Mouse (Mus musculus): ENCODE data around the gene Ubc. TPM values are rescaled to one million over a fixed set of nuclear protein-coding genes. Genes with fewer than 3 reads are reported as not detected.
"Not testable (repeated sequence)": the region's sequence is repeated elsewhere in the genome, so short reads cannot be mapped to it uniquely, and the experiment has no call there.

The Ubc gene
- polyA plus RNA-seq, 1 experiment from 2014 or later, result 1,074 TPM

GRCm38 (mm10) chr5:125395008-125395407 lies 5.0 kb upstream of the Ubc start:
- Histone ChIP-seq H3K27ac (ENCODE audit: low read depth, low read length) (peak overlapping the region; percentile 99), H3K9ac (ENCODE audit: low read depth, low read length) (no peak overlapping the region), H3K36me3 (ENCODE audit: control insufficient read depth, insufficient read depth, low read length) (no peaks in the 10 kb centered on the region), H3K4me1 (replicated peaks; ENCODE audit: control insufficient read depth, insufficient read depth, low read length) (peaks cover 16% of the 10 kb centered on the region), H3K4me3 (ENCODE audit: low read depth, low read length) (no peak overlapping the region), H3K27me3 (ENCODE audit: control insufficient read depth, insufficient read depth, low read length) (no peaks in the 10 kb centered on the region), H3K9me3 (ENCODE audit: control insufficient read depth, low read length) (no peaks in the 10 kb centered on the region), H3K4me2 (replicated peaks; ENCODE audit: low read depth, low read length) (no peak overlapping the region; the same call in 1 of the 2 replicates)
- no peak for ATAC-seq (ENCODE audit: low FRiP score)
- DNase-seq (ENCODE audit: low spot score), result no peak
- WGBS, result 58% methylated on average over 3 of the region's 3 CpGs

DNA sequence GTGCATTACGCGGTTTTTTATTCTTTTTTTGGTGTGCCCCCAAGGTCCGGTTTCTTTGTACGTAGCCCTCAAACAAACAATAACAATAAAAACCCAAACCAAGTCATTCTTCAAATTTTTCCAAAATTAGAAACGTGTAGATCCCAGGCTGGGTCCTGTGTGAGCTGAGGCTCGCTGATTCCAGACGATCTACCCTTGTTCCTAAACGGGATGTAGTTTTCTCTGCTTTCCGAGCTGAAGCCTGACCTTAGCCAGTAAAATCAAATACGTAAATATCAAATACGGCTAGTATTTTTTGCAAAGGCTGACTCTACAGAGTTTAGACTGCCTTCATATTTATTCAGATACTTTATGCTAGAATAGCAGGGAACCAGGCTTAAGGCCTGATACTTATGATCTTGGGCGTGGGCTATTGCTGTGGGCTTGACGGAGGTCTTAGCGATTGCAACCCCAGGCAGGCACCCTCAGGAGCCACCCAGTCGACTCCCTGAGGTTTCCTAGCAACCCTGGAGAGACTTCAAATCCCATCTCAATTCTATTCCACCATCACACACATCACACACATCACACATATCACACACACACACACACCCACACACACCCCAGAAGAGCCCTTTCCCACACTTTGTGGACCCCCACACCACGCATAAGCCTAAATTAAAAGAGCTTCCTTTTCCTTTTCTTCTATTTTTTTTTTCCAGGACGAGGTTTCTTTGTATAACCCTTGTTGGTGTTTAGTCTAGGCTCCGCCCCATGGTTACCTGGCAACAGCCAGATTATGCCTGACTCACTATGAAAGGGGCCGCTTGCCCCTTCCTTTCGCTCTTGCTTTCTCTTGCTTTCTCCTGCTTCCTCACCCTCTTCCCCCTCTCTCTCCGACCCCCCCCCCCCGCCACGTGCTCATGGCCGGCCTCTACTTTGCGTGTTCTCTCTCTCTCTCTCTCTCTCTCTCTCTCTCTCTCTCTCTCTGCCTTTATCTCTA lies 3.9 kb upstream of the Ubc start:
- Histone ChIP-seq H3K9me3 (ENCODE audit: control insufficient read depth, low read length) (no peaks in the 10 kb centered on the region), H3K27me3 (ENCODE audit: control insufficient read depth, insufficient read depth, low read length) (no peaks in the 10 kb centered on the region), H3K4me2 (replicated peaks; ENCODE audit: low read depth, low read length) (peak overlapping the region; percentile 44), H3K4me1 (replicated peaks; ENCODE audit: control insufficient read depth, insufficient read depth, low read length) (peaks cover 16% of the 10 kb centered on the region), H3K9ac (ENCODE audit: low read depth, low read length) (peak overlapping the region; percentile 60), H3K36me3 (ENCODE audit: control insufficient read depth, insufficient read depth, low read length) (no peaks in the 10 kb centered on the region), H3K4me3 (ENCODE audit: low read depth, low read length) (peak overlapping the region; percentile 18; the same call in 1 of the 2 replicates), H3K27ac (ENCODE audit: low read depth, low read length) (peak overlapping the region; percentile 99)
- ATAC-seq (ENCODE audit: low FRiP score), result peak; percentile 73
- peak; percentile 92 for DNase-seq (ENCODE audit: low spot score)
- WGBS, result 19% methylated on average over 20 of the region's 25 CpGs

DNA sequence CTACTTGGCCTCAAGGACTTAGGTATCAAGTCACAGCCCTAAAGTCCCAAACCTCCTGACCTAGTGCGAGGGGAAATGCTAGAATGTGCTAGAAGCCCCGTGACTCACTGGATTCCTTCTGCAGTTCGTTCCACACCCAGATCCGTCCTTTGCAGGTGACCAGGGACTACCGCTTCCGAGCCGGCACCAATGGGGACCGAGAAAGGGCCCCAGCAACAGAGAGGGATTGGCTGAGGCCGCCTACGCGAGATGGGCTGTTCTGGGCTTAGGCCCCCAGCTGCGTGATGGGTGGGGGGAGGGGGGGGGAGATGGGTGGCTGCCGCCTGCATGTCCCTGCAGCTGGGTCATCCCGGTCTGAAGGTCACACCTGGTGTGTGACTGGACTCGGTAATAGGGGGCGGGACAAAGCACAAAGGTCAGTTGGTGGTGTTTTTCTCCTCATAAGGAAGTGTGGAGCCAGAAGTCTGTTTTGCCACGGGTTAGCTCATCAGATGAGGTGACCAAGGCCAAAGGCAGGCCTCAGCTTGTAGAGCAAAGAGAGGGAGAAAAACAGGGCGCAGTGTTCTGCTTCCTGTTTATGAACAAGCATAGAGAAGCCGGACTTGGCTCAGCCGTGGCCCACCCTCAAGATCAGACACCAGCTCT lies 3.1 kb upstream of the Ubc start:
- H3K27me3 ChIP-seq (ENCODE audit: control insufficient read depth, insufficient read depth, low read length), result no peaks in the 10 kb centered on the region
- H3K27ac ChIP-seq (ENCODE audit: low read depth, low read length), result peak overlapping the region; percentile 99
- WGBS, result under 1% methylated on average over 20 of the region's 20 CpGs
- H3K9me3 ChIP-seq (ENCODE audit: control insufficient read depth, low read length), result no peaks in the 10 kb centered on the region
- no peaks in the 10 kb centered on the region for H3K36me3 ChIP-seq (ENCODE audit: control insufficient read depth, insufficient read depth, low read length)
- peak overlapping the region; percentile 44 for H3K4me2 ChIP-seq (replicated peaks; ENCODE audit: low read depth, low read length)
- DNase-seq (ENCODE audit: low spot score) (peak; percentile 95), ATAC-seq (ENCODE audit: low FRiP score) (peak; percentile 91)
- peak overlapping the region; percentile 18; the same call in 1 of the 2 replicates for H3K4me3 ChIP-seq (ENCODE audit: low read depth, low read length)
- peak overlapping the region; percentile 60 for H3K9ac ChIP-seq (ENCODE audit: low read depth, low read length)
- peaks cover 18% of the 10 kb centered on the region for H3K4me1 ChIP-seq (replicated peaks; ENCODE audit: control insufficient read depth, insufficient read depth, low read length)

- H3K36me3 ChIP-seq (ENCODE audit: control insufficient read depth, insufficient read depth, low read length), result no peaks in the 10 kb centered on the region
- peaks cover 18% of the 10 kb centered on the region for H3K4me1 ChIP-seq (replicated peaks; ENCODE audit: control insufficient read depth, insufficient read depth, low read length)
- peak overlapping the region; percentile 60; the same call in 1 of the 2 replicates for H3K9ac ChIP-seq (ENCODE audit: low read depth, low read length)
- 50% methylated on average over 1 of the region's 1 CpGs for WGBS
- no peak overlapping the region for H3K4me3 ChIP-seq (ENCODE audit: low read depth, low read length)
- ATAC-seq (ENCODE audit: low FRiP score) (peak; percentile 6; the same call in 1 of the 2 replicates), DNase-seq (ENCODE audit: low spot score) (no peak)
- no peaks in the 10 kb centered on the region for H3K27me3 ChIP-seq (ENCODE audit: control insufficient read depth, insufficient read depth, low read length)
- H3K4me2 ChIP-seq (replicated peaks; ENCODE audit: low read depth, low read length), result no peak overlapping the region
- peak overlapping the region; percentile 99 for H3K27ac ChIP-seq (ENCODE audit: low read depth, low read length)
- H3K9me3 ChIP-seq (ENCODE audit: control insufficient read depth, low read length), result no peaks in the 10 kb centered on the region
Measured at GRCm38 (mm10) chr5:125392618-125392976, 2.6 kb upstream of the Ubc start.

GRCm38 (mm10) chr5:125392176-125392575 lies 2.2 kb upstream of the Ubc start:
- 94% methylated on average over 4 of the region's 4 CpGs for WGBS
- Histone ChIP-seq H3K27ac (ENCODE audit: low read depth, low read length) (peak overlapping the region; percentile 99), H3K4me1 (replicated peaks; ENCODE audit: control insufficient read depth, insufficient read depth, low read length) (peaks cover 18% of the 10 kb centered on the region)
- H3K36me3 ChIP-seq (ENCODE audit: control insufficient read depth, insufficient read depth, low read length); H3K4me3 ChIP-seq (ENCODE audit: low read depth, low read length); H3K4me2 ChIP-seq (replicated peaks; ENCODE audit: low read depth, low read length); H3K9me3 ChIP-seq (ENCODE audit: control insufficient read depth, low read length); H3K9ac ChIP-seq (ENCODE audit: low read depth, low read length); DNase-seq (ENCODE audit: low spot score); ATAC-seq (ENCODE audit: low FRiP score); H3K27me3 ChIP-seq (ENCODE audit: control insufficient read depth, insufficient read depth, low read length): not testable (repeated sequence)

- ATAC-seq (ENCODE audit: low FRiP score) (no peak), DNase-seq (ENCODE audit: low spot score) (no peak)
- Histone ChIP-seq H3K4me1 (replicated peaks; ENCODE audit: control insufficient read depth, insufficient read depth, low read length) (peaks cover 18% of the 10 kb centered on the region), H3K27me3 (ENCODE audit: control insufficient read depth, insufficient read depth, low read length) (no peaks in the 10 kb centered on the region), H3K9me3 (ENCODE audit: control insufficient read depth, low read length) (no peaks in the 10 kb centered on the region), H3K9ac (ENCODE audit: low read depth, low read length) (no peak overlapping the region), H3K36me3 (ENCODE audit: control insufficient read depth, insufficient read depth, low read length) (no peaks in the 10 kb centered on the region), H3K4me3 (ENCODE audit: low read depth, low read length) (no peak overlapping the region), H3K27ac (ENCODE audit: low read depth, low read length) (no peak overlapping the region), H3K4me2 (replicated peaks; ENCODE audit: low read depth, low read length) (no peak overlapping the region)
- WGBS, result 94% methylated on average over 5 of the region's 5 CpGs
Measured at GRCm38 (mm10) chr5:125391609-125392008, 1.6 kb upstream of the Ubc start.

DNA sequence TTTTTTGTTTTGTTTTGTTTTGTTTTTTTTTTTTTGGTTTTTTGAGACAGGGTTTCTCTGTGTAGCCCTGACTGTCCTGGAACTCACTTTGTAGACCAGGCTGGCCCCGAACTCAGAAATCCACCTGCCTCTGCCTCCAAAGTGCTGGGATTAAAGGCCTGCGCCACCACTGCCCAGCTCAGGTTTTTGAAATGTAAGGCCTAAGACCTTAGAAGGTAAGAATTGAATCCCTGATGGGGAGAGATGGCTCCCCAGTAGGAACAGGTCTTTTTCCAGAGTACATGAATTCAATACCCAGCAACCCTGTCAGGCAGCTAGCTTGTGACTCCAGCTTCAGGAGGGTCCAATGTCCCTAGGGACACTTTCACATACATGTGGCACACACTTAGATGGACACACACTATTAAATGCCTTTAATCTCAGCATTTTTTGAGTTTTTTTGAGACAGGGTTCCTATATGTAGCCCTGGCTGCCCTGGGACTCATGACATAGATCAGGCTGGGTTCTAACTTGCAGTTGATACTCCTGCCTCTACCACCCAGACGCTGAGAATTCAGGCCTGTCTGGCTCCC lies 990 bp upstream of the Ubc start:
- Histone ChIP-seq H3K27me3 (ENCODE audit: control insufficient read depth, insufficient read depth, low read length) (no peaks in the 10 kb centered on the region), H3K4me3 (ENCODE audit: low read depth, low read length) (no peak overlapping the region), H3K27ac (ENCODE audit: low read depth, low read length) (no peak overlapping the region), H3K36me3 (ENCODE audit: control insufficient read depth, insufficient read depth, low read length) (no peaks in the 10 kb centered on the region), H3K4me2 (replicated peaks; ENCODE audit: low read depth, low read length) (no peak overlapping the region), H3K4me1 (replicated peaks; ENCODE audit: control insufficient read depth, insufficient read depth, low read length) (peaks cover 18% of the 10 kb centered on the region), H3K9ac (ENCODE audit: low read depth, low read length) (no peak overlapping the region), H3K9me3 (ENCODE audit: control insufficient read depth, low read length) (no peaks in the 10 kb centered on the region)
- DNase-seq (ENCODE audit: low spot score), result no peak
- 92% methylated on average over 3 of the region's 3 CpGs for WGBS
- ATAC-seq (ENCODE audit: low FRiP score), result no peak

DNA sequence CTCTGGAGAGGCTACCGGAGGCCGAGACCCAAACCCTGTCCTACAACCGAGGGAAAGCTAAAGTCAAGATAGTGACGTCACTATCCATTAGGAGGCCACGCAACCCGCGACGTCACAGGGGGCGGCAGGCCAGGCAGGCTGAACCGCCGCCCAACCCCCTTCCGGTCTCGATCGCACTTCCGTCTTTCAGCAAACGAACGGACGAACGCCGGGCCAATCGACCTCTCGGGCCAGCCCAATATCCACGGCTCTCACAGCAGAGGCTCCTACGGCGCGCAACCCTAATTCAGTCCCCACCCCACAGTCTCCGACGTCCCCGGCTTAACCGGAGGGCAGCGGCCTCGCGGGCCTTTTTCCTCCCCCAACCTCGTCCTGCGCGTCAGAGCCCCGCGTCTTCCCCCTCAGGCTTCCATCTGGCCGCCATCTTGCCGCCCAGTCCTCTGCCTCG lies 847 bp downstream of the Ubc start, which contains the start of gene Gm10382:
TSS of gene Gm10382 (plus strand) at position 192 of the 448 bp plus-strand sequence.
- DNase-seq (ENCODE audit: low spot score) (peak; percentile 86), ATAC-seq (ENCODE audit: low FRiP score) (peak; percentile 12)
- Histone ChIP-seq H3K4me1 (replicated peaks; ENCODE audit: control insufficient read depth, insufficient read depth, low read length) (peaks cover 12% of the 10 kb centered on the region), H3K4me2 (replicated peaks; ENCODE audit: low read depth, low read length) (peak within 1 kb of the TSS; percentile 91), H3K9ac (ENCODE audit: low read depth, low read length) (peak within 1 kb of the TSS; percentile 98), H3K27me3 (ENCODE audit: control insufficient read depth, insufficient read depth, low read length) (no peaks in the 10 kb centered on the region), H3K4me3 (ENCODE audit: low read depth, low read length) (peak within 1 kb of the TSS; percentile 100), H3K9me3 (ENCODE audit: control insufficient read depth, low read length) (no peaks in the 10 kb centered on the region), H3K27ac (ENCODE audit: low read depth, low read length) (peak within 1 kb of the TSS; percentile 93), H3K36me3 (ENCODE audit: control insufficient read depth, insufficient read depth, low read length) (no peaks in the 10 kb centered on the region)
- 3% methylated on average over 41 of the region's 41 CpGs for WGBS
